Mouse (Mus musculus): ENCODE data around the gene Wdr76. TPM values are rescaled to one million over a fixed set of nuclear protein-coding genes. Genes with fewer than 3 reads are reported as not detected.

The Wdr76 gene
- polyA plus RNA-seq (2014; fragmentation: Illumina TruSeq; extraction: RNeasy Lipid Tissue Mini Kit (QIAGEN cat#74804); ENCODE audit: low read depth, low replicate concordance) = 3.6 TPM

GRCm38 (mm10) chr2:121505942-121506882 is at the start of gene Wdr76, which contains the start of gene Mfap1a:
Wdr76 (plus strand) TSS chr2:121506723.
Mfap1a (minus strand) TSS chr2:121506665.

GRCm38 (mm10) chr2:121473301-121474179 is 33.0 kb upstream of the Wdr76 start, which contains the start of gene Mfap1b:
Mfap1b (minus strand) TSS chr2:121474067.

Other genes with a start within 250 kb of the Wdr76 start
- gene Trp53bp1, start 235.3 kb upstream of the Wdr76 start, polyA plus RNA-seq (2014; fragmentation: Illumina TruSeq; extraction: RNeasy Lipid Tissue Mini Kit (QIAGEN cat#74804); ENCODE audit: low read depth, low replicate concordance) = 38.4 TPM
- gene Map1a, start 217.1 kb upstream of the Wdr76 start, polyA plus RNA-seq (2014; fragmentation: Illumina TruSeq; extraction: RNeasy Lipid Tissue Mini Kit (QIAGEN cat#74804); ENCODE audit: low read depth, low replicate concordance) = 0.92 TPM
- 11.1 TPM for gene Ppip5k1, start 151.3 kb upstream of the Wdr76 start, polyA plus RNA-seq (2014; fragmentation: Illumina TruSeq; extraction: RNeasy Lipid Tissue Mini Kit (QIAGEN cat#74804); ENCODE audit: low read depth, low replicate concordance)
- not detected for gene Ckmt1, start 149.0 kb upstream of the Wdr76 start, polyA plus RNA-seq (2014; fragmentation: Illumina TruSeq; extraction: RNeasy Lipid Tissue Mini Kit (QIAGEN cat#74804); ENCODE audit: low read depth, low replicate concordance)
- gene Strc, start 119.6 kb upstream of the Wdr76 start, polyA plus RNA-seq (2014; fragmentation: Illumina TruSeq; extraction: RNeasy Lipid Tissue Mini Kit (QIAGEN cat#74804); ENCODE audit: low read depth, low replicate concordance) = not detected
- gene Pdia3, start 92.9 kb upstream of the Wdr76 start, polyA plus RNA-seq (2014; fragmentation: Illumina TruSeq; extraction: RNeasy Lipid Tissue Mini Kit (QIAGEN cat#74804); ENCODE audit: low read depth, low replicate concordance) = 841 TPM
- 346 TPM for gene Catsper2, start 92.9 kb upstream of the Wdr76 start, polyA plus RNA-seq (2014; fragmentation: Illumina TruSeq; extraction: RNeasy Lipid Tissue Mini Kit (QIAGEN cat#74804); ENCODE audit: low read depth, low replicate concordance)
- 3.8 TPM for gene Ell3, start 62.4 kb upstream of the Wdr76 start, polyA plus RNA-seq (2014; fragmentation: Illumina TruSeq; extraction: RNeasy Lipid Tissue Mini Kit (QIAGEN cat#74804); ENCODE audit: low read depth, low replicate concordance)
- gene Serf2, start 57.5 kb upstream of the Wdr76 start, polyA plus RNA-seq (2014; fragmentation: Illumina TruSeq; extraction: RNeasy Lipid Tissue Mini Kit (QIAGEN cat#74804); ENCODE audit: low read depth, low replicate concordance) = 71.2 TPM
- gene Hypk, start 53.4 kb upstream of the Wdr76 start, polyA plus RNA-seq (2014; fragmentation: Illumina TruSeq; extraction: RNeasy Lipid Tissue Mini Kit (QIAGEN cat#74804); ENCODE audit: low read depth, low replicate concordance) = 40.1 TPM
- 2.7 TPM for gene Serinc4, start 49.9 kb upstream of the Wdr76 start, polyA plus RNA-seq (2014; fragmentation: Illumina TruSeq; extraction: RNeasy Lipid Tissue Mini Kit (QIAGEN cat#74804); ENCODE audit: low read depth, low replicate concordance)
- 34.3 TPM for gene Mfap1b, start 32.7 kb upstream of the Wdr76 start, polyA plus RNA-seq (2014; fragmentation: Illumina TruSeq; extraction: RNeasy Lipid Tissue Mini Kit (QIAGEN cat#74804); ENCODE audit: low read depth, low replicate concordance)
- gene Mfap1a, start 58 bp upstream of the Wdr76 start, polyA plus RNA-seq (2014; fragmentation: Illumina TruSeq; extraction: RNeasy Lipid Tissue Mini Kit (QIAGEN cat#74804); ENCODE audit: low read depth, low replicate concordance) = 36.1 TPM

All from testis, adult 10 weeks (tissue).